28 mouse cellular contexts compared by ENCODE assay signal in the genomic region with DNA sequence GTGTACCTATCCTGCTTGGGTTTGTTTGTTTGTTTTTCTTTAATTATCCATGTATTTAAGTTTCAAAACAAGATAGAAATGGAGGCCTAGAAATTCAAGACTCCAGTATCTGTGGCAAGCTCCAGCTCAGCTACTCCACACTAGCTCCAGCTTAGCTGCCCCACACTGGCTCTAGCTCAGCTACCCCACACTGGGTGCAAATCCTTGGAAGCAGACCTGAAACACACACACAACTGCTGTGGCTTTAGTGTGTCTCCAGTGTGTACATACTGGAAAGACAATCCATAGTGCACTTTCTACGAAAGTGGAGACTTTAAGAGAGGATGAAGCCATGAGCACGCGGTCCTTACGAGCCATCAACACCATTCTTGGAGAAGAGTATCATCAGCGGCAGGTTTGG.
"Had no signal": no experiment of that assay in that cellular context is flagged by ENCODE, and none has a peak within 500 bp of the region (broad histone marks: within the 10 kb centered on the region; RNA-seq: fewer than 3 reads in every experiment).

No protein-coding gene starts in this region.

- DNase-seq: cerebellum, adult 2 months; cerebellum, adult 8-10 months; cerebellum, adult 9-10 months; cerebellum, adult 9-11 months; cerebellum, postnatal 10 days; cerebellum, postnatal 14 days; cerebellum, postnatal 25 days; cerebellum, postnatal 36 days; embryo, embryonic 11 days; forebrain, postnatal 0 days; gastrocnemius, adult 2 months; gastrocnemius, postnatal 10 days; gastrocnemius, postnatal 14 days; gastrocnemius, postnatal 25 days; gastrocnemius, postnatal 36 days; heart, adult 18-20 months; heart, adult 2 months had no signal

- H3K4me3 ChIP-seq: embryonic facial prominence, embryonic 10.5 days; embryonic facial prominence, embryonic 12.5 days; embryonic facial prominence, embryonic 13.5 days; embryonic facial prominence, embryonic 15.5 days; erythroblast, embryonic 14.5 days; forebrain, embryonic 10.5 days; forebrain, embryonic 12.5 days; forebrain, embryonic 13.5 days; forebrain, embryonic 15.5 days; gastrocnemius, adult 2 months; heart, adult 2 months had no signal

- H3K4me2 ChIP-seq: embryonic facial prominence, embryonic 12.5 days; embryonic facial prominence, embryonic 13.5 days; embryonic facial prominence, embryonic 15.5 days; forebrain, embryonic 12.5 days; forebrain, embryonic 13.5 days; forebrain, embryonic 15.5 days had no signal

- H3K9me3 ChIP-seq: embryonic facial prominence, embryonic 10.5 days; embryonic facial prominence, embryonic 12.5 days; embryonic facial prominence, embryonic 13.5 days; embryonic facial prominence, embryonic 15.5 days; forebrain, embryonic 10.5 days; forebrain, embryonic 12.5 days; forebrain, embryonic 13.5 days; forebrain, embryonic 15.5 days had no signal

- H3K36me3 ChIP-seq: embryonic facial prominence, embryonic 10.5 days; embryonic facial prominence, embryonic 12.5 days; embryonic facial prominence, embryonic 13.5 days; embryonic facial prominence, embryonic 15.5 days; forebrain, embryonic 10.5 days; forebrain, embryonic 12.5 days; forebrain, embryonic 15.5 days had no signal

- H3K27me3 ChIP-seq: embryonic facial prominence, embryonic 12.5 days; embryonic facial prominence, embryonic 13.5 days; embryonic facial prominence, embryonic 15.5 days; forebrain, embryonic 12.5 days; forebrain, embryonic 13.5 days; forebrain, embryonic 15.5 days had no signal

- ATAC-seq: forebrain, embryonic 13.5 days; forebrain, embryonic 14.5 days; forebrain, embryonic 15.5 days; forebrain, embryonic 16.5 days; forebrain, postnatal 0 days had no signal

- H3K4me1 ChIP-seq: embryonic facial prominence, embryonic 10.5 days; embryonic facial prominence, embryonic 12.5 days; embryonic facial prominence, embryonic 13.5 days; embryonic facial prominence, embryonic 15.5 days; forebrain, embryonic 10.5 days; forebrain, embryonic 12.5 days; forebrain, embryonic 13.5 days; forebrain, embryonic 15.5 days had no signal

- H3K9ac ChIP-seq: embryonic facial prominence, embryonic 12.5 days; embryonic facial prominence, embryonic 13.5 days; embryonic facial prominence, embryonic 15.5 days; forebrain, embryonic 12.5 days; forebrain, embryonic 13.5 days; forebrain, embryonic 15.5 days; forebrain, postnatal 0 days had no signal

- H3K27ac ChIP-seq: embryonic facial prominence, embryonic 10.5 days; embryonic facial prominence, embryonic 12.5 days; embryonic facial prominence, embryonic 13.5 days; embryonic facial prominence, embryonic 15.5 days; forebrain, embryonic 10.5 days; forebrain, embryonic 12.5 days; forebrain, embryonic 13.5 days; forebrain, embryonic 15.5 days; gastrocnemius, adult 2 months; heart, adult 2 months had no signal
